ENCODE assay signal across 8 mouse cellular contexts in the genomic region with DNA sequence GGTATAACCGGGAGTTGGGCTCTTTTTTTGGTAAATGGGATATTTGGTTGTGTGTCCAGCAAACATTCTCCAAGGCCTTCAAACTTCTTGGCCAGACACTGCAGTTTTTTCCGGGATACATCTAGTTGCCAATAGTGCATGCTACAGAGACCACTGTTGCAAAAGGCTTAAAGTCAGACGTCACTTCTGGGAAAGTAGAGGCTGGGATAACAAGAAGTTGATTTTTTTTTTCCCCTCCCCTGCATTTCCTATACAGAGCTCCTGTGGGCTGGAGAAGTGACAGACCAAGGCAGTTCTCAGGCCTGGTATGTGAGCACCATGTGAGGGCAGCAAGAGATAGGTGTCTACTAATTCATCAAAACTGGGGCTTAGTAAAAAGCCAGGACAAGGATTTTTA. TPM values are rescaled to one million over a fixed set of nuclear protein-coding genes. Genes with fewer than 3 reads are reported as not detected.
DNase-seq lines count a peak whose midpoint lies in the region; ATAC-seq and TF ChIP-seq lines count a peak whose summit lies in the region.

No protein-coding gene starts in this region.

- peak overlapping the region; percentile 28; the same call in 1 of the 2 replicates for H3K27ac ChIP-seq in layer of hippocampus, adult 2 months
- no peak overlapping the region for H3K27ac ChIP-seq in forebrain, embryonic 12.5 days
- 0 out of 2 replicates have a peak overlapping the region, but pooled peaks have one; percentile 97 for H3K27ac ChIP-seq in limb, embryonic 10.5 days
- no peak overlapping the region; the same call in 1 of the 2 replicates for H3K27ac ChIP-seq in neural tube, embryonic 13.5 days (replicated peaks)

- H3K9me3 ChIP-seq in forebrain, embryonic 12.5 days, result no peaks in the 10 kb centered on the region
- no peaks in the 10 kb centered on the region for H3K9me3 ChIP-seq in limb, embryonic 10.5 days (replicated peaks)
- H3K9me3 ChIP-seq in neural tube, embryonic 13.5 days, result no peaks in the 10 kb centered on the region

- no peak for ATAC-seq in forebrain, embryonic 12.5 days (ENCODE audit: low FRiP score)
- no peak for ATAC-seq in neural tube, embryonic 13.5 days (ENCODE audit: low read depth)

- H3K4me3 ChIP-seq in layer of hippocampus, adult 2 months, result peak overlapping the region; percentile 89; the same call in 1 of the 2 replicates
- peak overlapping the region; percentile 95 for H3K4me3 ChIP-seq in forebrain, embryonic 12.5 days (replicated peaks)
- H3K4me3 ChIP-seq in limb, embryonic 10.5 days, result peak overlapping the region; percentile 83; the same call in 1 of the 2 replicates
- peak overlapping the region; percentile 85 for H3K4me3 ChIP-seq in neural tube, embryonic 13.5 days

- H3K4me1 ChIP-seq in forebrain, embryonic 12.5 days, result peaks cover 62% of the 10 kb centered on the region
- peaks cover 68% of the 10 kb centered on the region for H3K4me1 ChIP-seq in limb, embryonic 10.5 days
- H3K4me1 ChIP-seq in neural tube, embryonic 13.5 days (replicated peaks), result peaks cover 69% of the 10 kb centered on the region

- H3K36me3 ChIP-seq in forebrain, embryonic 12.5 days (replicated peaks), result no peaks in the 10 kb centered on the region
- 0 out of 2 replicates have a peak, but pooled peaks cover 1% of the 10 kb centered on the region for H3K36me3 ChIP-seq in limb, embryonic 10.5 days
- H3K36me3 ChIP-seq in neural tube, embryonic 13.5 days, result no peaks in the 10 kb centered on the region

- no peak for TF ChIP-seq CTCF in layer of hippocampus, adult 2 months (conservative IDR thresholded peaks at IDR 0.05)

- H3K9ac ChIP-seq in forebrain, embryonic 12.5 days, result peak overlapping the region; percentile 95
- H3K9ac ChIP-seq in neural tube, embryonic 13.5 days, result peak overlapping the region; percentile 97

- DNase-seq in layer of hippocampus, adult 2 months (ENCODE audit: low spot score in 2 of 2), result no peak
- DNase-seq in layer of hippocampus, adult 9-10 months (ENCODE audit: low spot score), result no peak
- DNase-seq in limb, embryonic 10.5 days (ENCODE audit: low spot score), result no peak
- DNase-seq in layer of hippocampus, adult 9-11 months, result no peak
- no peak for DNase-seq in layer of hippocampus, postnatal 14 days (ENCODE audit: low spot score in 2 of 2)
- DNase-seq in right cerebral cortex, postnatal 10 days (ENCODE audit: low spot score in 2 of 2), result no peak

- 57% methylated on average over 3 of the region's 3 CpGs for WGBS in forebrain, embryonic 12.5 days
- WGBS in limb, embryonic 10.5 days, result 65% methylated on average over 3 of the region's 3 CpGs
- 49% methylated on average over 3 of the region's 3 CpGs for WGBS in neural tube, embryonic 13.5 days

- peak overlapping the region; percentile 91 for H3K4me2 ChIP-seq in forebrain, embryonic 12.5 days
- H3K4me2 ChIP-seq in neural tube, embryonic 13.5 days, result peak overlapping the region; percentile 88

- H3K27me3 ChIP-seq in forebrain, embryonic 12.5 days, result peaks cover 11% of the 10 kb centered on the region
- peaks cover 15% of the 10 kb centered on the region; the same call in 1 of the 2 replicates for H3K27me3 ChIP-seq in limb, embryonic 10.5 days (ENCODE audit: low read depth, poor library complexity, severe bottlenecking)
- H3K27me3 ChIP-seq in neural tube, embryonic 13.5 days, result peaks cover 12% of the 10 kb centered on the region

RNA-seq across cellular contexts. Expression of a gene that starts 2.4 kb away (rescaled TPM):
- total RNA-seq in layer of hippocampus, adult 2 months (2021), result 10 to 100 TPM; 85.1 to 87.8 TPM
- polyA plus RNA-seq in forebrain, embryonic 12.5 days (2016; fragmentation: Nextera tagmentation; extraction: Ambion mirVana), result 14.5 and 18.4 TPM in 2 replicates
- polyA plus RNA-seq in limb, embryonic 10.5 days (2016; fragmentation: Nextera tagmentation; extraction: Ambion mirVana), result 5.0 and 5.7 TPM in 2 replicates
- 18.0 and 18.8 TPM in 2 replicates for polyA plus RNA-seq in neural tube, embryonic 13.5 days (2015; fragmentation: Nextera tagmentation; extraction: Ambion mirVana)
- 10 to 100 TPM; 71.3 to 79.6 TPM for total RNA-seq in layer of hippocampus, postnatal 14 days (2021)

RNA-seq across cellular contexts. Expression of a gene that starts 47.7 kb away (rescaled TPM):
- total RNA-seq in layer of hippocampus, adult 2 months (2021), result 10 to 100 TPM; 79.5 to 82.7 TPM
- 4.1 and 4.7 TPM in 2 replicates for polyA plus RNA-seq in forebrain, embryonic 12.5 days (2016; fragmentation: Nextera tagmentation; extraction: Ambion mirVana)
- polyA plus RNA-seq in limb, embryonic 10.5 days (2016; fragmentation: Nextera tagmentation; extraction: Ambion mirVana), result 5.4 and 6.9 TPM in 2 replicates
- 4.4 and 4.8 TPM in 2 replicates for polyA plus RNA-seq in neural tube, embryonic 13.5 days (2015; fragmentation: Nextera tagmentation; extraction: Ambion mirVana)
- 10 to 100 TPM; 53.4 to 55.2 TPM for total RNA-seq in layer of hippocampus, postnatal 14 days (2021)

RNA-seq across cellular contexts. Expression of a gene that starts 48.0 kb away (rescaled TPM):
- total RNA-seq in layer of hippocampus, adult 2 months (2021), result 10 to 100 TPM; 11.2 to 11.4 TPM
- polyA plus RNA-seq in forebrain, embryonic 12.5 days (2016; fragmentation: Nextera tagmentation; extraction: Ambion mirVana), result 6.4 and 6.5 TPM in 2 replicates
- polyA plus RNA-seq in limb, embryonic 10.5 days (2016; fragmentation: Nextera tagmentation; extraction: Ambion mirVana), result 7.2 and 8.3 TPM in 2 replicates
- polyA plus RNA-seq in neural tube, embryonic 13.5 days (2015; fragmentation: Nextera tagmentation; extraction: Ambion mirVana), result 8.1 and 9.0 TPM in 2 replicates
- 10 to 100 TPM; 11.9 to 12.0 TPM for total RNA-seq in layer of hippocampus, postnatal 14 days (2021)

Comparison
In these comparisons a context has a peak if more than half of its experiments do, and no peak if none do; other contexts are left out.
1. H3K27ac ChIP-seq: peak in layer of hippocampus, adult 2 months (single experiment) and limb, embryonic 10.5 days (single experiment); none in forebrain, embryonic 12.5 days (single experiment) and neural tube, embryonic 13.5 days (single experiment).
2. Peak in every context shown above with its lines, with median percentiles within 50 percentile points of each other: H3K4me3 ChIP-seq.